Mouse (Mus musculus) liver, embryonic 11.5 days (tissue): ENCODE measurements at regions not wholly inside any gene's neighbourhood (a gene's known extent, or its start where the extent isn't known, plus 50 kb on each side); places are given as distances from the start of the nearest gene placed in this dataset.

Source experiments
- ATAC-seq: fragments of 200-750 bp; cut with Nextera tagmentation; replicated peaks from 2 replicates; pipeline ENCODE4 v1.8.0; 2017; ENCODE audit warnings: moderate number of reproducible peaks, mild to moderate bottlenecking, moderate TSS enrichment, moderate library complexity; ENCODE audit not compliant: low FRiP score
- DNase-seq: peaks from one replicate; pipeline ENCODE4 v3.0.0-alpha.2; 2017; ENCODE audit warnings: low spot score
- H3K27ac ChIP-seq: fragments of 300-500 bp; sonication (generic); 2 replicates; pipeline ENCODE4 v1.5.1; 2014; ENCODE audit warnings: mild to moderate bottlenecking, low read depth, low read length, control low read depth
- H3K27me3 ChIP-seq: fragments of 300-500 bp; sonication (generic); replicated peaks from 2 replicates; pipeline ENCODE4 v1.6.1; 2014; ENCODE audit warnings: low read length, mixed read lengths; ENCODE audit not compliant: control insufficient read depth, insufficient read depth
- H3K36me3 ChIP-seq: fragments of 300-500 bp; sonication (generic); 2 replicates; pipeline ENCODE4 v1.6.1; 2014; ENCODE audit warnings: mild to moderate bottlenecking, low read length, moderate library complexity, mixed read lengths; ENCODE audit not compliant: control insufficient read depth, insufficient read depth
- H3K4me1 ChIP-seq: fragments of 300-500 bp; sonication (generic); replicated peaks from 2 replicates; pipeline ENCODE4 v1.6.1; 2014; ENCODE audit warnings: low read length, mixed read lengths; ENCODE audit not compliant: control insufficient read depth, insufficient read depth
- H3K4me2 ChIP-seq: fragments of 300-500 bp; sonication (generic); 2 replicates; pipeline ENCODE4 v1.6.1; 2014; ENCODE audit warnings: mild to moderate bottlenecking, control low read depth, moderate library complexity
- H3K4me3 ChIP-seq: fragments of 300-500 bp; sonication (generic); 2 replicates; pipeline ENCODE4 v1.5.1; 2014; ENCODE audit warnings: low read depth, low read length, control low read depth
- H3K9ac ChIP-seq: fragments of 300-500 bp; sonication (generic); 2 replicates; pipeline ENCODE4 v1.6.1; 2014; ENCODE audit warnings: low read depth, low read length, control low read depth
- H3K9me3 ChIP-seq: fragments of 300-500 bp; sonication (generic); 2 replicates; pipeline ENCODE4 v1.6.1; 2016; ENCODE audit warnings: low read length, inconsistent platforms, mixed read lengths; ENCODE audit not compliant: control insufficient read depth
- WGBS: fragments of 180-500 bp; shearing (Covaris S2); extraction: QIAGEN DNeasy Blood & Tissue Kit; methylation state at CpG from one replicate; pipeline ENCODE4 v1.1.7; 2014; 5-methylcytosine and 5-hydroxymethylcytosine counted together

DNA sequence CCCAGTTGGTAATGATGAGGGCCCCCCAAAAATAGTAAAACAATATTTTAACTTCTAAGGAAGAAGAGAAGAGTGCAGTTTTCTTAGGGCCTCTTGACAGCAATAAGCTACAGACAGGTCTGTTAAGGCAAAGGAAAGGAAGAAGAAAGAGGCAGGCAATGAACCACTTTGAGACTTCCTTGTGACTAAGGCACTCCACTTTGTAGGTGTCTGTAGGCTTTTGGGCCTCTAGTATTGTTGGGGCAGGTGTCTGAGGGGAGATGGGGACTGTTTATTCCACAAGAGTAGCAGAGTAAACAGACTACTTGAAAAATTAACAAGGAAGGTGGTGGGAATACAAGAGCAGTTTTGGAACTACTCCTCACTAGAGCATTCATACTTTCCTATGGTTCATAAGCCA lies 287.9 kb downstream of the Ets1 start:
- no peaks in the 10 kb centered on the region for H3K27me3 ChIP-seq
- H3K4me2 ChIP-seq = no peak overlapping the region
- no peak for ATAC-seq
- no peaks in the 10 kb centered on the region for H3K9me3 ChIP-seq
- no peak overlapping the region for H3K27ac ChIP-seq
- H3K9ac ChIP-seq = no peak overlapping the region
- H3K4me3 ChIP-seq = no peak overlapping the region
- H3K36me3 ChIP-seq = no peaks in the 10 kb centered on the region
- no peak for DNase-seq
- no peaks in the 10 kb centered on the region for H3K4me1 ChIP-seq

DNA sequence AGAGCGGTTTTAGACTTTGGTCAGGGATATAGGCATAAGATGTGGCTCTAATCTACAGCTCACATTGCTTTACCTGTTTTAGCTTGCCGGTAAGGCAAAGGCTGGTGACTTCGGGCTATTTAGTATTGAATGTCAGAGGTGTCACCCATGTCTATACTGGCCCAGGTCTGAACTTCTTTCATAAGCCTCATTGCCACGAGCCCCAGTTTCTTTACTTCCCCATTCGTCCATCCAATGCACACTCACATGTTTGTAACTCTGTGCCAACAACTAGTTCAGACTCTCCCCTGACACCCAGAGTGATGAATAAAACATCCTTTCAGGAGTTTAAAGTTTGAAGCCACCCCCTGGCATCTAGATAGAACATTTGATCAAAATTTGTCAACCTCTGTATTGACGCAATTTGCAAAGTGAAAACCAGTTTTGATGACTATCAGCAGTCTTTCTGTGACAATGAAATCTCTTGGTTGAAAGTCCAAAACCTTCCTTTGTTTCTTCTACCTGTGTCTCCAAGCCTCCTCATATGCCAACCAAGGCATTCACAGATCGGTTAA lies 288.4 kb downstream of the Ets1 start:
- no peak overlapping the region for H3K27ac ChIP-seq
- H3K27me3 ChIP-seq = no peaks in the 10 kb centered on the region
- WGBS = 81% methylated on average over 7 of the region's 7 CpGs
- no peak overlapping the region for H3K4me3 ChIP-seq
- H3K4me2 ChIP-seq = no peak overlapping the region
- no peaks in the 10 kb centered on the region for H3K36me3 ChIP-seq
- no peak for DNase-seq
- H3K9ac ChIP-seq = no peak overlapping the region
- H3K9me3 ChIP-seq = no peaks in the 10 kb centered on the region
- ATAC-seq = no peak
- H3K4me1 ChIP-seq = no peaks in the 10 kb centered on the region

GRCm38 (mm10) chr9:32925036-32925435 lies 289.0 kb downstream of the Ets1 start:
- H3K4me1 ChIP-seq = no peaks in the 10 kb centered on the region
- no peak overlapping the region for H3K4me3 ChIP-seq
- H3K27ac ChIP-seq = no peak overlapping the region
- ATAC-seq = no peak
- H3K9ac ChIP-seq = no peak overlapping the region
- 78% methylated on average over 6 of the region's 6 CpGs for WGBS
- H3K9me3 ChIP-seq = no peaks in the 10 kb centered on the region
- H3K4me2 ChIP-seq = no peak overlapping the region
- H3K27me3 ChIP-seq = no peaks in the 10 kb centered on the region
- no peaks in the 10 kb centered on the region for H3K36me3 ChIP-seq
- no peak for DNase-seq

DNA sequence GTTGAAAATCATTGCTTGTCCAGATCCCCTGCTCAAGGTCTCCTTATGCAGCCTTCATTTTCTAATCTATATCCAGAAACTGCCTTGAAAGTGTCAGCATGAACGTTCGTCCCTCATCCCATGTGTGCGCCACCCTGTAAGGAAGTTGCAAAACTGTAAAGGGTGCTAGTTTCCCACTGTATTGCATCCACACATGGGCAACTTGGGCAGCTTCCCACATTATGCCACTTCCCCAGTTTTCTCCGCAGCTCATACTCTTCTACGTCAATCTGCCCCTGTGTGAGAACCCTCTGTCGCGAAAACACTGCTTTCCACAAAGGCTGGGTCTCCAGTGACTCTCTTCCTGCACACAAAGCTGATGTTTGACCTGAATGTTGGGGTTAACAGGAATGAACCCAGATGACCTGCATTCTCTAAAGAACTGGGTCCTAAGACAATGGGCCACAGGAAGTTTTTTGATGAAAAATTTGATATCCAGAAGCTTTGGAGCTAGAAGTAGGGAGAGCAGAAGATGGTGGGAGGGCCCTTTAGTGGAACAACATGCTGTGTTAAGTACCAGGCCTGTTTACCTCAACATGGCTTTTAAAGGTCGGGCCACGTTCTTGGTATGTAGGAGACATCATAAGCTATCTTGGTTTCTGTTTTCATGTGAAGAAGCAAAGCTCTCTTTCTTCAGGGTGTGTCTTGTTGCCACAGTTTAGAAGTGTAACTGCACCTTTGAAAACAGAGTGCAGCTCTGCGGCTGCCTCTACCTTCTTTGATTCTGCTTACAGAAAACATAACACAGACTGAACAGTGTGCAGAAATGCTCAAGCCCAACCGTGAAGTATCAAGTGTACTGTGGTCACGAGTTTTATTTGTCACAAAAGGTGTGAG lies 289.9 kb downstream of the Ets1 start:
- Histone ChIP-seq H3K27me3 (no peaks in the 10 kb centered on the region), H3K4me2 (no peak overlapping the region), H3K9me3 (no peaks in the 10 kb centered on the region), H3K36me3 (no peaks in the 10 kb centered on the region), H3K4me1 (no peaks in the 10 kb centered on the region), H3K4me3 (no peak overlapping the region), H3K9ac (no peak overlapping the region), H3K27ac (no peak overlapping the region)
- WGBS = 77% methylated on average over 12 of the region's 12 CpGs
- no peak for ATAC-seq
- no peak for DNase-seq

DNA sequence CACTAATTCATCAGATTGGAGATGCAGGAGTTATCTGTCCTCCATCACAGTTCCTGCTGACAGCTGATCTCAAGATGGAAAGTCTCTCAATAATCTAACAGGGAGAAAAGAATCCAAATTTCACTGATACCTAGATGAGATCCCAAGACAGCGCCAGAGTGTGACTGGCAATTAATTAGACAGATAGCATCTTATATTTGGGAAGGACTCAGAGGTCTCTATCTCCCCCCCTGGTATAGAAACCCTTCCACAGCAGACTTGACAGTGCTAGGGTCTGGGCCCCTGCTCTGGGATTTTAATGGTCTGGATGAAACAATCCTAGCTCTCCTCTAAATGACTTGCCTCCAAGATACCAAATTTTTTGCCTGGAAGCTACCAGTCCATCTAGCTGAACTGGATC lies 291.6 kb downstream of the Ets1 start:
- DNase-seq = no peak
- Histone ChIP-seq H3K4me3 (no peak overlapping the region), H3K9me3 (no peaks in the 10 kb centered on the region), H3K36me3 (no peaks in the 10 kb centered on the region), H3K27me3 (no peaks in the 10 kb centered on the region), H3K9ac (no peak overlapping the region), H3K4me1 (no peaks in the 10 kb centered on the region), H3K27ac (no peak overlapping the region), H3K4me2 (no peak overlapping the region)
- WGBS = 90% methylated on average over 1 of the region's 1 CpGs
- no peak for ATAC-seq

DNA sequence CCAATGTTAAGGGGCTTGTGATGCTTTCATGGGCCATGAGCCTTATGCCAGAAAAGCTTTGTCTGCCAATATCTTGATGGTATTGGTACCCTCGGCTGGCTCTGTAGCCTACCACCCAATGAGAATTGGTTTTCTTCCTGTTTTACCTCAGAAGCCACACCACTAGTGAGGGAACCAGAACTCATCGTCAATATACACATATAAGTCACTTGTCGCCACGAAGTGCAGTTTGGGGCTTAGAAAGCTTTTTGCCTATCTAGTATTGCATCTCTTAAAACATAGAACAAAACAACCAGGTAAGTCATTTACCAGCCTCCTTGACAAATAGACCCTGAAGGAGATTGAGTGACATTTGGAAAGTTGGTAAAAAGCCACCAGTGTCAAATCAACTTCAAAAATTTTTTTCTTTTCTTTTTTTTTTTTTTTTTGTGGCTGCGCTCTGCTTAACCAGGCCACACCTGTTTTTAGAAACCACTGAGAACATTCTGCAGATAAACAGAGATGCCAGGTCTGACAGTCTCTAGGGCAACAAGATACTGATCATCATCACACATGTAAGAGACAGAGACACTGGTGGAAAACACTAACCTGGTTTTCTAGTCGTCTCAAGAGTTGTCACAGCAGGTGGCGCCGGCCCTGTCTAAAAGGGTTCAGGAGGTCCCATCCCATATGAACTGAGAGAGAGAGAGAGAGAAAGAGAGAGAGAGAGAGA lies 292.4 kb downstream of the Ets1 start:
- Histone ChIP-seq H3K4me2 (no peak overlapping the region), H3K9ac (no peak overlapping the region), H3K4me1 (no peaks in the 10 kb centered on the region), H3K36me3 (no peaks in the 10 kb centered on the region), H3K27me3 (no peaks in the 10 kb centered on the region), H3K9me3 (no peaks in the 10 kb centered on the region), H3K4me3 (no peak overlapping the region), H3K27ac (no peak overlapping the region)
- ATAC-seq = no peak
- WGBS = 83% methylated on average over 8 of the region's 8 CpGs
- DNase-seq = no peak

- DNase-seq = no peak
- no peak overlapping the region for H3K9ac ChIP-seq
- H3K4me1 ChIP-seq = no peaks in the 10 kb centered on the region
- no peak overlapping the region for H3K4me2 ChIP-seq
- ATAC-seq = no peak
- H3K27me3 ChIP-seq = no peaks in the 10 kb centered on the region
- 78% methylated on average over 1 of the region's 1 CpGs for WGBS
- H3K9me3 ChIP-seq = no peaks in the 10 kb centered on the region
- H3K36me3 ChIP-seq = no peaks in the 10 kb centered on the region
- no peak overlapping the region for H3K4me3 ChIP-seq
- H3K27ac ChIP-seq = no peak overlapping the region
Observed at GRCm38 (mm10) chr9:32929331-32929730, 293.3 kb downstream of the Ets1 start.

DNA sequence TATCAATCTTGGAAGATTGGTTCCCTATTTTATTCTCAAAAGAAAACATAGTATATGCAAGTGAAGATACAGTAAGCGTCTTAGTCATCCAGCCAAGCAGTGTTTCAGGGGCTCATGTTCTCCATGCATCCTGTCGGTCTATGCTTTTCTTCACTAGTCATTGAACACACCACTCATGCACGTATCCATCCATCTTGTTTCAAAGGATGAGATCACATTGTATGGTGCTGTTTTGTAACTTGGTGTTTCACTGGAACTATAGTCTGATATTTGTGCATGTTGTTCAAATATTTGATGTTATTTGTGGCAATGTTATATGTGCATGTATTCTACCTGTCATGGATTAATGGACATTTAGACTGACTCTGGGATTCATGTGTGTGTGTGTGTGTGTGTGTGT lies 293.8 kb downstream of the Ets1 start:
- H3K4me2 ChIP-seq = no peak overlapping the region
- no peaks in the 10 kb centered on the region for H3K27me3 ChIP-seq
- no peaks in the 10 kb centered on the region for H3K9me3 ChIP-seq
- no peaks in the 10 kb centered on the region for H3K36me3 ChIP-seq
- ATAC-seq (no peak), DNase-seq (no peak)
- H3K4me3 ChIP-seq = no peak overlapping the region
- H3K4me1 ChIP-seq = no peaks in the 10 kb centered on the region
- 92% methylated on average over 3 of the region's 3 CpGs for WGBS
- no peak overlapping the region for H3K27ac ChIP-seq
- no peak overlapping the region for H3K9ac ChIP-seq
